Mouse (Mus musculus) stomach, postnatal 0 days (tissue): ENCODE results near the gene Ly6g6c. TPM values are rescaled to one million over a fixed set of nuclear protein-coding genes. Genes with fewer than 3 reads are reported as not detected.
A peak's percentile ranks its signal among the peaks of the same experiment; 100 is the strongest.

Experiments used
- ATAC-seq: fragments of 200-750 bp; cut with Nextera tagmentation; 2 replicates; pipeline ENCODE4 v1.8.0; 2017; ENCODE audit not compliant: low FRiP score, low TSS enrichment
- DNase-seq: peaks from one replicate; pipeline ENCODE4 v3.0.0-alpha.2; 2016; ENCODE audit warnings: low spot score
- H3K27ac ChIP-seq: fragments of 300-500 bp; sonication (generic); replicated peaks from 2 replicates; pipeline ENCODE4 v1.5.1; 2014; ENCODE audit warnings: mild to moderate bottlenecking, control low read depth
- H3K27me3 ChIP-seq: fragments of 300-500 bp; sonication (generic); 2 replicates; pipeline ENCODE4 v1.6.1; 2014; ENCODE audit warnings: low read length; ENCODE audit not compliant: control insufficient read depth, insufficient read depth
- H3K36me3 ChIP-seq: fragments of 300-500 bp; sonication (generic); 2 replicates; pipeline ENCODE4 v1.6.1; 2014; ENCODE audit warnings: low read length, mixed read lengths; ENCODE audit not compliant: control insufficient read depth, insufficient read depth
- H3K4me1 ChIP-seq: fragments of 300-500 bp; sonication (generic); replicated peaks from 2 replicates; pipeline ENCODE4 v1.6.1; 2014; ENCODE audit warnings: antibody characterized with exemption; ENCODE audit not compliant: control insufficient read depth, insufficient read depth
- H3K4me2 ChIP-seq: fragments of 300-500 bp; sonication (generic); replicated peaks from 2 replicates; pipeline ENCODE4 v1.6.1; 2014; ENCODE audit warnings: low read depth, mild to moderate bottlenecking, control low read depth, moderate library complexity
- H3K4me3 ChIP-seq: fragments of 300-500 bp; sonication (generic); 2 replicates; pipeline ENCODE4 v1.5.1; 2014; ENCODE audit warnings: low read depth, low read length, control low read depth
- H3K9ac ChIP-seq: fragments of 300-500 bp; sonication (generic); 2 replicates; pipeline ENCODE4 v1.6.1; 2014; ENCODE audit warnings: mild to moderate bottlenecking, low read length, control low read depth, mixed read lengths
- H3K9me3 ChIP-seq: fragments of 300-500 bp; sonication (generic); 2 replicates; pipeline ENCODE4 v1.6.1; 2016; ENCODE audit warnings: low read length; ENCODE audit not compliant: control insufficient read depth
- CTCF ChIP-seq: IDR thresholded peaks from 2 replicates; pipeline ENCODE4 v1.5.1; 2016; ENCODE audit warnings: antibody characterized with exemption, low read depth, mild to moderate bottlenecking, moderate library complexity
- EP300 ChIP-seq: optimal IDR thresholded peaks from 2 replicates; pipeline ENCODE3; 2016; ENCODE audit warnings: antibody characterized with exemption
- WGBS: fragments of 180-500 bp; shearing (Covaris S2); extraction: QIAGEN DNeasy Blood & Tissue Kit; methylation state at CpG from one replicate; pipeline ENCODE4 v1.1.7; 2014; 5-methylcytosine and 5-hydroxymethylcytosine counted together
- polyA plus RNA-seq: library from polyadenylated mRNA; unstranded; fragments of >200 nt; fragmentation: Nextera tagmentation; extraction: Ambion mirVana; gene quantifications from 2 replicates; pipeline ENCODE4 v1.2.1, GENCODE M21; 2015

The Ly6g6c gene
- polyA plus RNA-seq, 1 experiment from 2014 or later: 260 TPM

- no peaks in the 10 kb centered on the region for H3K9me3 ChIP-seq
- no peaks in the 10 kb centered on the region for H3K36me3 ChIP-seq
- TF ChIP-seq CTCF (no peak), EP300 (no peak)
- peaks cover 8% of the 10 kb centered on the region; the same call in 1 of the 2 replicates for H3K4me1 ChIP-seq
- ATAC-seq (peak; percentile 95), DNase-seq (peak; percentile 99)
- 2% methylated on average over 33 of the region's 33 CpGs for WGBS
- H3K27ac ChIP-seq: peak within 1 kb of the TSS; percentile 99
- H3K27me3 ChIP-seq: no peaks in the 10 kb centered on the region
- peak within 1 kb of the TSS; percentile 57 for H3K4me3 ChIP-seq
- H3K9ac ChIP-seq: peak within 1 kb of the TSS; percentile 76
- H3K4me2 ChIP-seq: peak within 1 kb of the TSS; percentile 94
Measured at GRCm38 (mm10) chr17:35046681-35047455, 18.3 kb upstream of the Ly6g6c start, which contains the start of gene Msh5. Gene Msh5, minus strand, starts transcription at chr17:35046745.

- DNase-seq (peak; percentile 41), ATAC-seq (no peak)
- 39% methylated on average over 1 of the region's 1 CpGs for WGBS
- Histone ChIP-seq H3K27ac (peak overlapping the region; percentile 99), H3K4me1 (peaks cover 12% of the 10 kb centered on the region; the same call in 1 of the 2 replicates), H3K4me3 (0 out of 2 replicates have a peak overlapping the region, but pooled peaks have one; percentile 3), H3K9me3 (no peaks in the 10 kb centered on the region), H3K9ac (no peak overlapping the region), H3K4me2 (peak overlapping the region; percentile 42), H3K36me3 (peaks cover 1% of the 10 kb centered on the region; the same call in 1 of the 2 replicates), H3K27me3 (no peaks in the 10 kb centered on the region)
- no peak for TF ChIP-seq EP300
- no peak for TF ChIP-seq CTCF
Measured at GRCm38 (mm10) chr17:35047688-35048087, 17.5 kb upstream of the Ly6g6c start.

GRCm38 (mm10) chr17:35048149-35048931, 16.8 kb upstream of the Ly6g6c start:
- no peak for TF ChIP-seq EP300
- TF ChIP-seq CTCF: no peak
- DNase-seq (peak; percentile 57), ATAC-seq (no peak)
- no peak overlapping the region for H3K9ac ChIP-seq
- H3K27me3 ChIP-seq: no peaks in the 10 kb centered on the region
- H3K27ac ChIP-seq: peak overlapping the region; percentile 99
- 0 out of 2 replicates have a peak overlapping the region, but pooled peaks have one; percentile 3 for H3K4me3 ChIP-seq
- 20% methylated on average over 11 of the region's 11 CpGs for WGBS
- H3K36me3 ChIP-seq: peaks cover 6% of the 10 kb centered on the region
- peaks cover 12% of the 10 kb centered on the region; the same call in 1 of the 2 replicates for H3K4me1 ChIP-seq
- H3K4me2 ChIP-seq: peak overlapping the region; percentile 42
- H3K9me3 ChIP-seq: no peaks in the 10 kb centered on the region

- 61% methylated on average over 5 of the region's 5 CpGs for WGBS
- DNase-seq: no peak
- Histone ChIP-seq H3K4me1 (peaks cover 12% of the 10 kb centered on the region; the same call in 1 of the 2 replicates), H3K27ac (peak overlapping the region; percentile 99), H3K9ac (no peak overlapping the region; the same call in 1 of the 2 replicates), H3K36me3 (peaks cover 9% of the 10 kb centered on the region), H3K4me3 (no peak overlapping the region), H3K27me3 (no peaks in the 10 kb centered on the region), H3K4me2 (peak overlapping the region; percentile 83), H3K9me3 (no peaks in the 10 kb centered on the region)
- ATAC-seq: no peak
- TF ChIP-seq CTCF (no peak), EP300 (no peak)
Measured at GRCm38 (mm10) chr17:35048932-35049440, 16.2 kb upstream of the Ly6g6c start.

- TF ChIP-seq EP300: peak; percentile 13
- TF ChIP-seq CTCF: peak; percentile 61
- ATAC-seq (peak; percentile 10; the same call in 1 of the 2 replicates), DNase-seq (peak; percentile 81)
- peaks cover 12% of the 10 kb centered on the region; the same call in 1 of the 2 replicates for H3K4me1 ChIP-seq
- no peaks in the 10 kb centered on the region for H3K9me3 ChIP-seq
- peak within 1 kb of the TSS; percentile 88 for H3K9ac ChIP-seq
- WGBS: 1% methylated on average over 11 of the region's 11 CpGs
- no peaks in the 10 kb centered on the region for H3K27me3 ChIP-seq
- H3K27ac ChIP-seq: peak within 1 kb of the TSS; percentile 99
- H3K4me3 ChIP-seq: peak within 1 kb of the TSS; percentile 72
- peaks cover 14% of the 10 kb centered on the region for H3K36me3 ChIP-seq
- H3K4me2 ChIP-seq: peak within 1 kb of the TSS; percentile 83
Measured at GRCm38 (mm10) chr17:35049561-35050016, 15.6 kb upstream of the Ly6g6c start, which contains the start of gene Clic1. Gene Clic1, plus strand, starts transcription at chr17:35049966.
